Mouse (Mus musculus) CH12.LX (cell line): ENCODE measurements around the gene Znrd1as. TPM values are rescaled to one million over a fixed set of nuclear protein-coding genes. Genes with fewer than 3 reads are reported as not detected.

Source experiments
- DNase-seq: peaks from one replicate; pipeline ENCODE4 v3.0.0-alpha.2; 2013; ENCODE audit errors: extremely low read depth
- H3K27ac ChIP-seq: 2 replicates; pipeline ENCODE4 v1.5.1; 2012; ENCODE audit warnings: low read depth, mild to moderate bottlenecking, control low read depth, moderate library complexity; ENCODE audit not compliant: insufficient read depth
- H3K27me3 ChIP-seq: replicated peaks from 2 replicates; pipeline ENCODE3; 2012; ENCODE audit warnings: inconsistent platforms
- H3K36me3 ChIP-seq, 2 experiments: replicated peaks in 1 of 2; 2 replicates each; pipeline versions ENCODE3 to v1.6.1; 2012; ENCODE audit warnings: inconsistent platforms in 1 of 2, low read length in 1 of 2, mild to moderate bottlenecking in 1 of 2, mixed read lengths in 1 of 2, moderate library complexity in 1 of 2; ENCODE audit not compliant: control insufficient read depth in 1 of 2, insufficient read depth in 1 of 2
- H3K4me1 ChIP-seq, 2 experiments: 2 replicates each; pipeline ENCODE4 v1.6.1; 2012; ENCODE audit warnings: inconsistent platforms in 1 of 2, moderate library complexity in 1 of 2; ENCODE audit not compliant: insufficient read depth in 2 of 2, control insufficient read depth in 1 of 2
- H3K4me2 ChIP-seq: 2 replicates; pipeline ENCODE4 v1.6.1; 2012; ENCODE audit warnings: low read depth, mild to moderate bottlenecking, control low read depth; ENCODE audit not compliant: poor library complexity, insufficient read depth, severe bottlenecking
- H3K4me3 ChIP-seq, 3 experiments: fragments of 150-350 bp in 1 of 3; sonication (generic) in 1 of 3; replicated peaks in 1 of 3; 2 replicates each; pipeline versions ENCODE3 to v1.5.1; 2011 to 2012; ENCODE audit warnings: low read depth in 2 of 3, low read length in 2 of 3, mild to moderate bottlenecking in 2 of 3, moderate library complexity in 2 of 3, control low read depth in 1 of 3, improper control_type of control experiment in 1 of 3, inconsistent platforms in 1 of 3, mixed read lengths in 1 of 3; ENCODE audit not compliant: poor library complexity in 1 of 3
- H3K79me2 ChIP-seq: replicated peaks from 2 replicates; pipeline ENCODE4 v1.6.1; 2012; ENCODE audit warnings: mild to moderate bottlenecking, moderate library complexity; ENCODE audit not compliant: control insufficient read depth, poor library complexity, insufficient read depth, severe bottlenecking; ENCODE audit errors: extremely low read depth
- H3K9ac ChIP-seq: 2 replicates; pipeline ENCODE4 v1.6.1; 2012; ENCODE audit warnings: low read depth, mild to moderate bottlenecking, control low read depth, moderate library complexity; ENCODE audit not compliant: insufficient read depth
- H3K9me3 ChIP-seq: replicated peaks from 2 replicates; pipeline ENCODE3; 2012; ENCODE audit warnings: low read length, inconsistent platforms, mixed read lengths
- BHLHE40 ChIP-seq: IDR thresholded peaks from 2 replicates; pipeline ENCODE4 v1.6.1; 2011; ENCODE audit warnings: mild to moderate bottlenecking, low read depth, low read length, improper control_type of control experiment
- CHD2 ChIP-seq: IDR thresholded peaks from 2 replicates; pipeline ENCODE4 v1.6.1; 2011; ENCODE audit warnings: low read length, improper control_type of control experiment
- CTCF ChIP-seq, 2 experiments: IDR thresholded peaks in 1 of 2; conservative IDR thresholded peaks in 1 of 2; 2 replicates each; pipeline ENCODE4 v1.5.1; 2011 to 2012; ENCODE audit warnings: low read depth in 2 of 2, low read length in 2 of 2, improper control_type of control experiment in 1 of 2, inconsistent platforms in 1 of 2, mild to moderate bottlenecking in 1 of 2, moderate library complexity in 1 of 2
- E2F4 ChIP-seq: IDR thresholded peaks from 2 replicates; pipeline ENCODE4 v1.6.1; 2011; ENCODE audit warnings: low read depth, low read length, improper control_type of control experiment; ENCODE audit not compliant: insufficient replicate concordance
- ELF1 ChIP-seq: IDR thresholded peaks from 2 replicates; pipeline ENCODE4 v1.6.1; 2014; ENCODE audit warnings: low read depth, mild to moderate bottlenecking, inconsistent platforms, low read length, improper control_type of control experiment
- EP300 ChIP-seq: IDR thresholded peaks from 2 replicates; pipeline ENCODE4 v1.6.1; 2011; ENCODE audit warnings: low read length, improper control_type of control experiment
- ETS1 ChIP-seq: conservative IDR thresholded peaks from 2 replicates; pipeline ENCODE4 v1.6.1; 2012; ENCODE audit warnings: low read depth, mild to moderate bottlenecking, inconsistent platforms, low read length, improper control_type of control experiment, moderate library complexity
- GABPA ChIP-seq: IDR thresholded peaks from 2 replicates; pipeline ENCODE4 v1.6.1; 2012; ENCODE audit warnings: low read depth, low read length, improper control_type of control experiment, inconsistent platforms; ENCODE audit not compliant: insufficient replicate concordance
- HCFC1 ChIP-seq: IDR thresholded peaks from 2 replicates; pipeline ENCODE4 v1.6.1; 2012; ENCODE audit warnings: low read depth, mild to moderate bottlenecking, inconsistent platforms, low read length, improper control_type of control experiment
- IRF4 ChIP-seq: IDR thresholded peaks from 2 replicates; pipeline ENCODE4 v1.6.1; 2014; ENCODE audit warnings: low read depth, mild to moderate bottlenecking, inconsistent platforms, low read length, improper control_type of control experiment
- JUN ChIP-seq: IDR thresholded peaks from 2 replicates; pipeline ENCODE4 v1.6.1; 2011; ENCODE audit warnings: low read depth, mild to moderate bottlenecking, low read length, improper control_type of control experiment, moderate library complexity; ENCODE audit not compliant: insufficient read depth
- JUND ChIP-seq: conservative IDR thresholded peaks from 2 replicates; pipeline ENCODE4 v1.6.1; 2011; ENCODE audit warnings: low read depth, low read length, improper control_type of control experiment
- KAT2A ChIP-seq: IDR thresholded peaks from 2 replicates; pipeline ENCODE4 v1.6.1; 2012; ENCODE audit warnings: low read length, improper control_type of control experiment, inconsistent platforms; ENCODE audit not compliant: insufficient replicate concordance
- MAX ChIP-seq: IDR thresholded peaks from 2 replicates; pipeline ENCODE4 v1.6.1; 2011; ENCODE audit warnings: low read length, improper control_type of control experiment
- MEF2A ChIP-seq: IDR thresholded peaks from 2 replicates; pipeline ENCODE4 v1.6.1; 2014; ENCODE audit warnings: low read depth, mild to moderate bottlenecking, inconsistent platforms, low read length, improper control_type of control experiment, borderline replicate concordance
- MYC ChIP-seq: IDR thresholded peaks from 2 replicates; pipeline ENCODE4 v1.6.1; 2011; ENCODE audit warnings: low read depth, mild to moderate bottlenecking, improper control_type of control experiment, low read length
- NELFE ChIP-seq: IDR thresholded peaks from 2 replicates; pipeline ENCODE4 v1.6.1; 2011; ENCODE audit warnings: low read depth, low read length, improper control_type of control experiment
- NRF1 ChIP-seq: IDR thresholded peaks from 2 replicates; pipeline ENCODE4 v1.6.1; 2014; ENCODE audit warnings: low read depth, mild to moderate bottlenecking, inconsistent platforms, low read length, improper control_type of control experiment, moderate library complexity
- PAX5 ChIP-seq: IDR thresholded peaks from 2 replicates; pipeline ENCODE4 v1.6.1; 2012; ENCODE audit warnings: low read length, inconsistent platforms, mixed read lengths
- POLR2A ChIP-seq: IDR thresholded peaks from 2 replicates; pipeline ENCODE4 v1.6.1; 2011; ENCODE audit warnings: low read depth, mild to moderate bottlenecking, improper control_type of control experiment, low read length
- POLR2AphosphoS2 ChIP-seq: IDR thresholded peaks from 2 replicates; pipeline ENCODE4 v1.6.1; 2011; ENCODE audit warnings: low read depth, low read length, improper control_type of control experiment
- RAD21 ChIP-seq: IDR thresholded peaks from 2 replicates; pipeline ENCODE4 v1.6.1; 2011; ENCODE audit warnings: low read depth, mild to moderate bottlenecking, low read length, improper control_type of control experiment, moderate library complexity
- RCOR1 ChIP-seq: conservative IDR thresholded peaks from 2 replicates; pipeline ENCODE4 v1.6.1; 2012; ENCODE audit warnings: low read depth, mild to moderate bottlenecking, inconsistent platforms, low read length, improper control_type of control experiment
- SMC3 ChIP-seq: IDR thresholded peaks from 2 replicates; pipeline ENCODE4 v1.6.1; 2011; ENCODE audit warnings: low read depth, low read length, improper control_type of control experiment
- TBP ChIP-seq: conservative IDR thresholded peaks from 2 replicates; pipeline ENCODE4 v1.6.1; 2011; ENCODE audit warnings: low read depth, low read length, improper control_type of control experiment
- UBTF ChIP-seq: IDR thresholded peaks from 2 replicates; pipeline ENCODE4 v1.6.1; 2012; ENCODE audit warnings: low read depth, mild to moderate bottlenecking, inconsistent platforms, low read length, improper control_type of control experiment, moderate library complexity
- USF1 ChIP-seq: IDR thresholded peaks from 2 replicates; pipeline ENCODE4 v1.6.1; 2014; ENCODE audit warnings: low read depth, mild to moderate bottlenecking, inconsistent platforms, low read length, improper control_type of control experiment
- ZC3H11A ChIP-seq: IDR thresholded peaks from 2 replicates; pipeline ENCODE4 v1.6.1; 2012; ENCODE audit warnings: low read depth, mild to moderate bottlenecking, inconsistent platforms, low read length, improper control_type of control experiment
- ZKSCAN1 ChIP-seq: IDR thresholded peaks from 2 replicates; pipeline ENCODE4 v1.6.1; 2012; ENCODE audit warnings: low read depth, inconsistent platforms, low read length, improper control_type of control experiment, borderline replicate concordance
- ZMIZ1 ChIP-seq: IDR thresholded peaks from 2 replicates; pipeline ENCODE4 v1.6.1; 2012; ENCODE audit warnings: low read depth, mild to moderate bottlenecking, inconsistent platforms, low read length, improper control_type of control experiment
- dilution Hi-C: fragments of 300-500 bp; cut with MboI; formaldehyde crosslinking; loops from 2 replicates; pipeline ENCODE4 v1.14.3; 2020; ENCODE audit warnings: low sequenced_read_pairs; ENCODE audit not compliant: extremely low pct_unique_long_range_greater_than_20kb, extremely low pct_ligation_motif_present
- in situ Hi-C: fragments of 300-500 bp; cut with MboI; formaldehyde crosslinking; loops from 3 replicates; pipeline ENCODE4 v1.14.3; 2019; ENCODE audit warnings: low sequenced_read_pairs, low pct_ligation_motif_present, low pct_unique_long_range_greater_than_20kb, mixed read lengths
- polyA plus RNA-seq: library from polyadenylated mRNA; unstranded; fragments of >175 nt; gene quantifications from 2 replicates; pipeline ENCODE4 v1.2.1, GENCODE M21; 2012; ENCODE audit warnings: low read depth; ENCODE audit not compliant: insufficient read length
- total RNA-seq, 2 experiments: library from RNA; depleted of rRNA; stranded (reverse); fragments of 300-350 nt in 1 of 2; fragments of >200 nt in 1 of 2; gene quantifications; 2 replicates each; pipeline ENCODE4 v1.2.3; 2012 to 2014

Znrd1as gene
- total and polyA plus RNA-seq, 3 experiments, result 8.1 to 9.3 (median 8.5) TPM

GRCm38 (mm10) chr17:36949265-36949664 lies 9.1 kb upstream of the Znrd1as start:
- peaks cover 16 to 48% of the 10 kb centered on the region in 2 experiments for H3K36me3 ChIP-seq
- TF ChIP-seq ELF1 (no peak), RAD21 (no peak), MYC (no peak), IRF4 (no peak), UBTF (no peak), POLR2AphosphoS2 (no peak), E2F4 (no peak), ETS1 (no peak), RCOR1 (no peak), USF1 (no peak), NELFE (no peak), KAT2A (no peak), BHLHE40 (no peak)
- peaks cover 0 to 8% of the 10 kb centered on the region in 2 experiments; a peak in 2 of 4 replicates for H3K4me1 ChIP-seq
- H3K4me3 ChIP-seq, result no peak overlapping the region
- no peak for DNase-seq
- dilution Hi-C loops (no loop called here), in situ Hi-C loops (no loop called here)
- no peak overlapping the region for H3K9ac ChIP-seq
- no peak overlapping the region for H3K4me2 ChIP-seq
- no peak overlapping the region for H3K27ac ChIP-seq
- no peaks in the 10 kb centered on the region for H3K27me3 ChIP-seq
- no peaks in the 10 kb centered on the region for H3K9me3 ChIP-seq
- H3K79me2 ChIP-seq, result peaks cover 20% of the 10 kb centered on the region

DNA sequence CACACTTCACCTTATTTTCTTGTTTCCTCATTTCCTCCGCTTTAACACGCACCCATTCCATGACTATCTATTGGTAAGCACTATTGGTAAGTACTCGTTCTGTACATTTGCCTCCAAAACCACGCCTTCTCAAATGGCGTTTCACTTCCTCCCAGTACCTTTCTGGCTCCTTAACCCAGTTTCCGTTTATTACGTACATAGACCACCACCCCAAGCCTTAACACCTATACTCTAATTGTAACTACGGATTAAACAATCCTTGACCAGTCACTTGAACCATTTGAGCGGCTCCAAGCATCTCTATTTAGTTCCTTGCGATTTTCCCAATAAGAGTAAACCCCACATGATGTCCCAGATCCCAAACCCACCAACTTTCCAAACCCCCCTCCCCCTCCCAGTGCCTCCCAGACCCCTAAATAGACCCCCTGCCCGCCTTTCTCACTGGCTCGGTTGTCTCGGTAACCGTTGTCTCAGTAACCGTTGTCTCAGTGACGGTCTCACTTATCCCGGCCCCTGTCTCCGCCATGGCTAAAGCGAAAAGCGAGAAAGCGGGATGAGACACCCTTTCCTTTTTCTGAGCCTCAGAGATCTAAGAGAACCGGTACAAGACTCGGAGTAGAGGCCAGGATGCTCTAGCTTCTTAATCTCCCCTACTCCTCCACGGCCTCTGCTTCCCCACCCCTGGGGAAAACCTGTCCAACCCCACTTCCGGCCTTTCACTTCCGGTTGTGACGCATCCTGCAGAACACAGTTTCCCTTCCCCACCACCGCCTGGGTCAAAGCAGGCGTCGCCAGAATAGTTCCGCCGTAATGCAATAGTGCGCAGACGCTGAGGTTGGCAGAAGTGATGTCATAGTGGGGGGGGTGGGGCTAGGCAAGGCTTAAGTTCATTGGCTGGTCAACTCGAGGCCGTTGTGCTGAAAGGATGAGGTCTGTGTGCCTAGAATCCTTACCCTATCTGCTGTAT lies 7.1 kb upstream of the Znrd1as start, which contains the start of gene Ppp1r11:
TSS of gene Ppp1r11 (minus strand) at position 761 of the 967 bp plus-strand sequence.
- H3K36me3 ChIP-seq, result peaks cover 20 to 65% of the 10 kb centered on the region in 2 experiments
- in situ Hi-C loops (no loop called here), dilution Hi-C loops (no loop called here)
- H3K9ac ChIP-seq, result peak within 1 kb of the TSS; percentile 100
- H3K9me3 ChIP-seq, result no peaks in the 10 kb centered on the region
- peak within 1 kb of the TSS; percentile 71 for H3K4me2 ChIP-seq
- H3K4me3 ChIP-seq, result peak within 1 kb of the TSS; percentile 72 to 98 (median 91)
- peak within 1 kb of the TSS; percentile 84 for H3K27ac ChIP-seq
- peak; percentile 99 for DNase-seq
- H3K79me2 ChIP-seq, result peaks cover 20% of the 10 kb centered on the region
- no peaks in the 10 kb centered on the region for H3K27me3 ChIP-seq
- peaks cover 0 to 8% of the 10 kb centered on the region in 2 experiments; a peak in 2 of 4 replicates for H3K4me1 ChIP-seq
- TF ChIP-seq SMC3 (no peak), ZC3H11A (no peak), ZKSCAN1 (no peak), JUND (no peak; the same call in 1 of the 2 replicates), JUN (no peak), ETS1 (peak; percentile 71), CTCF (conservative IDR thresholded peaks at IDR 0.05 in 1 of 2, IDR thresholded peaks at IDR 0.05 in 1 of 2; ENCODE audit: low read depth in 2 of 2, low read length in 2 of 2) (no peak), TBP (peak; percentile 78), CHD2 (peak; percentile 77), POLR2A (peak; percentile 83), RCOR1 (no peak), ZMIZ1 (peak; percentile 55), MAX (peak; percentile 47), HCFC1 (peak; percentile 91), GABPA (peak; percentile 54; the same call in 1 of the 2 replicates), NRF1 (peak; percentile 88), POLR2AphosphoS2 (peak; percentile 90), PAX5 (no peak), E2F4 (no peak), EP300 (peak; percentile 42; the same call in 1 of the 2 replicates), UBTF (no peak), BHLHE40 (no peak; the same call in 1 of the 2 replicates), MEF2A (peak; percentile 83), ELF1 (peak; percentile 95)
